ENCODE assay signal across 15 mouse cellular contexts in genomic region chr15:79734311-79734710, GRCm38 (mm10). TPM values are rescaled to one million over a fixed set of nuclear protein-coding genes. Genes with fewer than 3 reads are reported as not detected.
A peak's percentile ranks its signal among the peaks of the same experiment; 100 is the strongest.
DNase-seq lines count a peak whose midpoint lies in the region; ATAC-seq lines count a peak whose summit lies in the region.
"Had no signal": no experiment of that assay in that cellular context is flagged by ENCODE, and none has a peak within 500 bp of the region (broad histone marks: within the 10 kb centered on the region; RNA-seq: fewer than 3 reads in every experiment).

No protein-coding gene starts in this region.

- intact Hi-C loops in heart, postnatal 36 days (cut with DNase I) = loop anchor here (2.0 kb wide), 1 partner anchor 48 kb away; the partner anchor contains the start of gene Josd1

- H3K4me3 ChIP-seq in liver, embryonic 15.5 days (replicated peaks) = no peak overlapping the region
- no peak overlapping the region for H3K4me3 ChIP-seq in liver, embryonic 12.5 days
- no peak overlapping the region for H3K4me3 ChIP-seq in heart, embryonic 14.5 days (ENCODE audit: control insufficient read depth in 1 of 2, insufficient read depth in 1 of 2, low read depth in 1 of 2, low read length in 2 of 2)
- H3K4me3 ChIP-seq: megakaryocyte, embryonic 14.5 days had no signal

- no peak overlapping the region for H3K4me2 ChIP-seq in liver, embryonic 15.5 days
- no peak overlapping the region for H3K4me2 ChIP-seq in liver, embryonic 12.5 days
- H3K4me2 ChIP-seq in heart, embryonic 14.5 days (ENCODE audit: low read length) = no peak overlapping the region
- H3K4me2 ChIP-seq: lung, embryonic 14.5 days had no signal

- DNase-seq in heart, adult 18-20 months = peak; percentile 37 to 42
- no peak for DNase-seq in heart, postnatal 36 days
- DNase-seq in skeletal muscle tissue, adult 2 months (ENCODE audit: low read depth, low spot score) = peak; percentile 87
- no peak for DNase-seq in thymus, postnatal 25 days
- DNase-seq: cerebellum, adult 8-10 months; embryo, embryonic 11 days; lung, embryonic 14.5 days; right cerebral cortex, adult 18-20 months; thymus, postnatal 14 days had no signal

- peak overlapping the region; percentile 22 for H3K27ac ChIP-seq in liver, embryonic 15.5 days (replicated peaks)
- no peak overlapping the region for H3K27ac ChIP-seq in liver, embryonic 12.5 days
- H3K27ac ChIP-seq in heart, embryonic 14.5 days (replicated peaks in 1 of 2; ENCODE audit: control insufficient read depth in 1 of 2, insufficient read depth in 1 of 2, low read depth in 2 of 2, low read length in 2 of 2) = peak overlapping the region; percentile 99

- no peaks in the 10 kb centered on the region for H3K9me3 ChIP-seq in liver, embryonic 15.5 days (replicated peaks)
- H3K9me3 ChIP-seq in liver, embryonic 12.5 days (replicated peaks) = no peaks in the 10 kb centered on the region
- H3K9me3 ChIP-seq in heart, embryonic 14.5 days (ENCODE audit: control insufficient read depth, low read length) = no peaks in the 10 kb centered on the region
- H3K9me3 ChIP-seq: megakaryocyte, embryonic 14.5 days had no signal

- 74% methylated on average over 8 of the region's 8 CpGs for WGBS in liver, embryonic 15.5 days (ENCODE audit: insufficient replicate concordance)
- 86% methylated on average over 8 of the region's 8 CpGs for WGBS in liver, embryonic 12.5 days (ENCODE audit: insufficient replicate concordance)
- WGBS in heart, embryonic 14.5 days = 69% methylated on average over 8 of the region's 8 CpGs

- H3K27me3 ChIP-seq in liver, embryonic 15.5 days = no peaks in the 10 kb centered on the region
- H3K27me3 ChIP-seq in liver, embryonic 12.5 days (replicated peaks) = no peaks in the 10 kb centered on the region
- no peaks in the 10 kb centered on the region for H3K27me3 ChIP-seq in heart, embryonic 14.5 days (ENCODE audit: control insufficient read depth, insufficient read depth, low read length)
- H3K27me3 ChIP-seq: megakaryocyte, embryonic 14.5 days had no signal

- ATAC-seq in liver, embryonic 15.5 days (ENCODE audit: insufficient read depth) = no peak
- no peak for ATAC-seq in liver, embryonic 12.5 days
- no peak for ATAC-seq in heart, embryonic 14.5 days (ENCODE audit: insufficient number of reproducible peaks, insufficient read depth, low FRiP score, low read depth)
- ATAC-seq: CD4-positive, CD25-positive, alpha-beta regulatory T cell, adult 4 months; forebrain, embryonic 16.5 days had no signal

- H3K9ac ChIP-seq in liver, embryonic 15.5 days = no peak overlapping the region
- no peak overlapping the region for H3K9ac ChIP-seq in liver, embryonic 12.5 days
- H3K9ac ChIP-seq in heart, embryonic 14.5 days (ENCODE audit: low read length) = peak overlapping the region; percentile 65
- H3K9ac ChIP-seq: lung, embryonic 14.5 days had no signal

- 0 out of 2 replicates have a peak, but pooled peaks cover 11% of the 10 kb centered on the region for H3K4me1 ChIP-seq in liver, embryonic 15.5 days (replicated peaks)
- H3K4me1 ChIP-seq in liver, embryonic 12.5 days = peaks cover 1% of the 10 kb centered on the region
- peaks cover 14 to 25% of the 10 kb centered on the region in 2 experiments for H3K4me1 ChIP-seq in heart, embryonic 14.5 days (ENCODE audit: control insufficient read depth in 2 of 2, insufficient read depth in 2 of 2, low read length in 2 of 2)

- H3K36me3 ChIP-seq in liver, embryonic 15.5 days (replicated peaks) = peaks cover 66% of the 10 kb centered on the region
- peaks cover 72% of the 10 kb centered on the region for H3K36me3 ChIP-seq in liver, embryonic 12.5 days
- peaks cover 93% of the 10 kb centered on the region for H3K36me3 ChIP-seq in heart, embryonic 14.5 days (ENCODE audit: control insufficient read depth, insufficient read depth, low read length)

RNA-seq across cellular contexts. Expression of gene Sun2, which starts 8.0 kb away (rescaled TPM):
- 10 to 100 TPM; 79.1 to 89.1 TPM for total RNA-seq in heart, adult 18-20 months (2021)
- total RNA-seq in heart, postnatal 36 days (2021) = 10 to 100 TPM; 85.6 to 89.1 TPM
- polyA plus RNA-seq in liver, embryonic 15.5 days (2015; fragmentation: Nextera tagmentation; extraction: Ambion mirVana) = 2.1 and 2.6 TPM in 2 replicates
- 1.6 and 2.9 TPM in 2 replicates for polyA plus RNA-seq in liver, embryonic 12.5 days (2016; fragmentation: Nextera tagmentation; extraction: Ambion mirVana)
- 6.7 and 7.7 TPM in 2 replicates for polyA plus RNA-seq in heart, embryonic 14.5 days (2014; fragmentation: Nextera tagmentation; extraction: Ambion mirVana)

RNA-seq across cellular contexts. Expression of gene Dnal4, which starts 43.3 kb away (rescaled TPM):
- 10 to 100 TPM; 16.9 to 22.0 TPM for total RNA-seq in heart, adult 18-20 months (2021)
- total RNA-seq in heart, postnatal 36 days (2021) = 10 to 100 TPM; 17.7 to 22.5 TPM
- polyA plus RNA-seq in liver, embryonic 15.5 days (2015; fragmentation: Nextera tagmentation; extraction: Ambion mirVana) = 7.7 and 9.0 TPM in 2 replicates
- polyA plus RNA-seq in liver, embryonic 12.5 days (2016; fragmentation: Nextera tagmentation; extraction: Ambion mirVana) = 13.5 and 14.0 TPM in 2 replicates
- polyA plus RNA-seq in heart, embryonic 14.5 days (2014; fragmentation: Nextera tagmentation; extraction: Ambion mirVana) = 36.0 and 40.9 TPM in 2 replicates

RNA-seq across cellular contexts. Expression of gene Gtpbp1, which starts 43.7 kb away (rescaled TPM):
- 10 to 100 TPM; 26.0 to 28.8 TPM for total RNA-seq in heart, adult 18-20 months (2021)
- 10 to 100 TPM; 27.2 to 28.4 TPM for total RNA-seq in heart, postnatal 36 days (2021)
- 29.9 and 33.5 TPM in 2 replicates for polyA plus RNA-seq in liver, embryonic 15.5 days (2015; fragmentation: Nextera tagmentation; extraction: Ambion mirVana)
- 48.3 and 50.0 TPM in 2 replicates for polyA plus RNA-seq in liver, embryonic 12.5 days (2016; fragmentation: Nextera tagmentation; extraction: Ambion mirVana)
- 25.3 and 26.2 TPM in 2 replicates for polyA plus RNA-seq in heart, embryonic 14.5 days (2014; fragmentation: Nextera tagmentation; extraction: Ambion mirVana)

RNA-seq across cellular contexts. Expression of gene Josd1, which starts 46.6 kb away (rescaled TPM):
- total RNA-seq in heart, adult 18-20 months (2021) = 10 to 100 TPM; 23.4 to 26.2 TPM
- 10 to 100 TPM; 24.2 to 25.0 TPM for total RNA-seq in heart, postnatal 36 days (2021)
- polyA plus RNA-seq in liver, embryonic 15.5 days (2015; fragmentation: Nextera tagmentation; extraction: Ambion mirVana) = 20.1 and 22.3 TPM in 2 replicates
- polyA plus RNA-seq in liver, embryonic 12.5 days (2016; fragmentation: Nextera tagmentation; extraction: Ambion mirVana) = 37.7 and 38.3 TPM in 2 replicates
- polyA plus RNA-seq in heart, embryonic 14.5 days (2014; fragmentation: Nextera tagmentation; extraction: Ambion mirVana) = 17.5 and 18.2 TPM in 2 replicates

Comparison
In these comparisons a context has a peak if more than half of its experiments do, and no peak if none do; other contexts are left out.
1. DNase-seq: peak in heart, adult 18-20 months (2 of 2) and skeletal muscle tissue, adult 2 months (single experiment); none in heart, postnatal 36 days (0 of 2) and thymus, postnatal 25 days (single experiment).